Mouse (Mus musculus) liver, adult (tissue): ENCODE measurements at regions not wholly inside any gene's neighbourhood (a gene's known extent, or its start where the extent isn't known, plus 50 kb on each side); places are given as distances from the start of the nearest gene placed in this dataset.

Experiments used
- GATA4 ChIP-seq: IDR thresholded peaks from 2 replicates; pipeline ENCODE4 v1.6.1; 2014; ENCODE audit warnings: mild to moderate bottlenecking, low read length; ENCODE audit not compliant: insufficient replicate concordance

GRCm38 (mm10) chr13:102022757-102023156, 254.7 kb upstream of the Pik3r1 start:
- TF ChIP-seq GATA4: no peak

GRCm38 (mm10) chr13:102023624-102024023, 255.6 kb upstream of the Pik3r1 start:
- TF ChIP-seq GATA4: 0 out of 2 replicates have a peak, but pooled peaks have one; percentile 61

- TF ChIP-seq GATA4: no peak
These were observed 257.1 kb upstream of the Pik3r1 start for GRCm38 (mm10) chr13:102025138-102025537.

- no peak for TF ChIP-seq GATA4
These were observed 263.4 kb upstream of the Pik3r1 start for GRCm38 (mm10) chr13:102031416-102031815.

- TF ChIP-seq GATA4: no peak
These were observed 266.5 kb upstream of the Pik3r1 start for GRCm38 (mm10) chr13:102034484-102034883.

GRCm38 (mm10) chr13:102036001-102036400, 268.0 kb upstream of the Pik3r1 start:
- TF ChIP-seq GATA4: no peak

- no peak for TF ChIP-seq GATA4
These were observed 269.0 kb upstream of the Pik3r1 start for GRCm38 (mm10) chr13:102036819-102037624.

- no peak for TF ChIP-seq GATA4
These were observed 292.2 kb upstream of the Pik3r1 start for GRCm38 (mm10) chr13:102060213-102060612.

GRCm38 (mm10) chr13:102064590-102065273, 296.7 kb upstream of the Pik3r1 start:
- TF ChIP-seq GATA4: no peak

GRCm38 (mm10) chr13:102065274-102065640, 297.2 kb upstream of the Pik3r1 start:
- no peak for TF ChIP-seq GATA4

- no peak for TF ChIP-seq GATA4
These were observed 297.8 kb upstream of the Pik3r1 start for GRCm38 (mm10) chr13:102065796-102066195.

- no peak for TF ChIP-seq GATA4
These were observed 302.7 kb upstream of the Pik3r1 start for GRCm38 (mm10) chr13:102070740-102071139.

- no peak for TF ChIP-seq GATA4
These were observed 304.3 kb upstream of the Pik3r1 start for GRCm38 (mm10) chr13:102072366-102072765.

GRCm38 (mm10) chr13:102087766-102088165, 319.7 kb upstream of the Pik3r1 start:
- TF ChIP-seq GATA4: no peak

- no peak for TF ChIP-seq GATA4
These were observed 321.5 kb upstream of the Pik3r1 start for GRCm38 (mm10) chr13:102089551-102089950.

GRCm38 (mm10) chr13:102094193-102094592, 326.2 kb upstream of the Pik3r1 start:
- TF ChIP-seq GATA4: no peak
